Mouse (Mus musculus): ENCODE data around the gene Abcb7.

Gene Abcb7

DNA sequence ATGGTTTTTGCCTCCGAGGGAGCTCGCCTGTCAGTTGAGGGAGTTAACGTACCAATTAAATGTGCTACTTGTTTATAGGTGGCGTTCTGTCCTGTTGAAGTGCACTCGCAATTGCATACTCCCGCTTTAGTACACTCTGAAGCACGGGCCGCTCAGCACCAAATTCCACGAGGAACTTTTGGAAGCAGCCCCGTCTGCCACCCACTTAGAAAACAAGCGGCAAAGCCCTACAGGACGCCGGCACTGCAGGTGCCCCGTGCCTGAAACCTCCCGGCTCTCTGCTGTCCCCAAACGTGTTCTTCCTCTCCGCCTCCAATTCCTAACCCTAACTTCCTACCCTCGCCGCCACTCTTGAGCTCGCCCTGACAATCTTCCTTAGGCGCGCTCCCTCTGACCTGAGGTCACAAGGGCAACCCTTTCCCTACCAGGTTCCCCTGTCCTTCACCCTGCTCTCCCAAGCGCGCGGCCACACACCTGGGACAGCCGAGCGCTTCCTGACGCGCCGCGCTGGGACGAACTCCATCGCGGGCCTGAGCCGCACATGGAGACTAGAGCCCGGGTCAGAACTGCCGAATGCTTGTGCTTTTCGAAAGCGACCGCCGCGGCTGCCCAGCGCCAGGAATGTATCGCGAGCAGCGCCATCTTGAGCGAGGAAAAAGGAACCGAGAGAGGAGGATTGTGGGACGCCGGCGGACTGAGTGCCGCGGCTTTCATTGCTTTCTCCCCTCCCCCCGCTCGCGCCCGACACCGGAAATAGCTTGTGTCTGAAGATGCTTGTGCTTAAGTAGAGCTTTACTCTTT is at the start of gene Abcb7:
TSS of gene Abcb7 (minus strand) at position 674 of the 801 bp plus-strand sequence.
- peak; percentile 89 for DNase-seq (ENCODE audit: low read depth, low spot score)

GRCm38 (mm10) chrX:104461755-104462154 is 48.1 kb upstream of the Abcb7 start:
- DNase-seq (ENCODE audit: low read depth, low spot score): peak; percentile 92

DNA sequence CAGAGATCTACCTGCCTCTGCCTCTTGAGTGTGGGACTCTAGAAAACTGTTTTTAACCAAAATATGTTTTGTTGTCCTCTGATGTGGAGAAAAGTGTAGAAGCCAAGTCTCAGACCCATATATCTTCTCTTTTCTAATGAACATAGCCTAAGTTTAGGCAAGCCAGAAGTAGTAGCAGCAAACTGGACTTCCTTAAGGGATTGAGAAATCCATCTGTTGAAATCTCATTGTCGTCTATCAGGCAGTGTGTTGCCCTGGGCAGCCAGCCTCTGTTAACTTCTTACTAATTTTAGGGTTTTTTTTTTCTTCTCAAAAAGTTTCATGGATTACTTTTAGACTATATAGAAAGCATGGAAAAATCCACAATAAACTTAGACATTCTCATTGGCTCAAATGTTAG is 38.8 kb upstream of the Abcb7 start:
- no peak for DNase-seq (ENCODE audit: low read depth, low spot score)

DNA sequence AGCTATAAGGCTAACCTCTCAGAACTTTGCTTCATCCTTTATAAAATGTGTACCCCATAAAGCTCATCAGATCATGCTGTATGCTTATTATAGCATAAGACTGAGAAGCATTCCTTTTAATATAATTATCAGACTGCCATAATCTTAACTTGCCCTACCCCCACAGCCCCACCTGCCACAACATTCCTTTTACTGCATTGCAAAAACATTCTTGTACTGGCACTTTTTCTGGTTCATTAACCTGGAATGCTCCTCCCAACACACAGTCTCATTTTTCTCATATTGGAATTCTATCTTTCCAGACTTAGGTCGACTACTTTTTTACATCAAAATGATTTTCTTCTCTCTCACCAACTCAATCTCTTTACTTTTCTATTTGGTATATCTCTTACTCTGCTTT is 19.8 kb upstream of the Abcb7 start:
- no peak for DNase-seq (ENCODE audit: low read depth, low spot score)

DNA sequence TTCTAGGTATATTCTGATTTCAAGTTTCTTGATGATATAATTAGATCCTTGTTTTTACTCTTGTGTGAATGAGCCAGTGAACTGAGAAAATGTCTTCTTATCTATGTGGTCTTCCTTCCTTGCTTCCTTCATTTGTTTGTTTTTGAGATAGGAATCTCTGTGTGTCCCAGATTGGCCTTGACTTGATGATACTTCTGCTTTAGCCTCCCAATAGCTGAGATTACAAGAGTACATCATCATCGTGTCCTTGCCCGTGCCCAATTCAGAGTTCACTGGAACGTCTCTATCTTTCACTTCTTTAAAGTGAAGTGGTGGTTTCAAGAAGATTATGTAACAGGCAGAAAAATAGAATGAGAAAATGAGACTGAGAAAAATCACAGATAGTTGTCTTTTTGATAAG is 14.5 kb upstream of the Abcb7 start:
- DNase-seq (ENCODE audit: low read depth, low spot score): no peak

GRCm38 (mm10) chrX:104413995-104414394 is 339 bp upstream of the Abcb7 start:
- no peak for DNase-seq (ENCODE audit: low read depth, low spot score)

DNA sequence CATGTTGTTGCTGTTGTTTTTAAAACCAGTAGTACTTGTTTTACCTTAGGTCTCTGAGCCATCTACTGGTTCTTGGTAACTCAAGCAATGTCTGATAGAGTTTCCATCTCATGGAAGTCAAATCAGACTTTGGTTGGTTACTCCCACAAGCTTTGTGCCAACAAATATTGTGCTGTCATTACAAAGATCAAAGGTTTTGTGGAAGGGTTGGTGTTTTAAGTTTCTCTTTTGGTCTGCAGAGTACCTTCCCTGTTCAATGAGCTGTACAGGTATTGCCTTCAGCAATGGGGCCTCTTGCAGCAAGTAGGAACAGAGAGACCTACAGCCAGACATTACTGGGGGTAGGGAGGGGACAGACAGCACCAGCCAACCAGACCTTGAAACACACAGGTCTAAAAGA is 5.5 kb downstream of the Abcb7 start:
- no peak for DNase-seq (ENCODE audit: low read depth, low spot score)

DNA sequence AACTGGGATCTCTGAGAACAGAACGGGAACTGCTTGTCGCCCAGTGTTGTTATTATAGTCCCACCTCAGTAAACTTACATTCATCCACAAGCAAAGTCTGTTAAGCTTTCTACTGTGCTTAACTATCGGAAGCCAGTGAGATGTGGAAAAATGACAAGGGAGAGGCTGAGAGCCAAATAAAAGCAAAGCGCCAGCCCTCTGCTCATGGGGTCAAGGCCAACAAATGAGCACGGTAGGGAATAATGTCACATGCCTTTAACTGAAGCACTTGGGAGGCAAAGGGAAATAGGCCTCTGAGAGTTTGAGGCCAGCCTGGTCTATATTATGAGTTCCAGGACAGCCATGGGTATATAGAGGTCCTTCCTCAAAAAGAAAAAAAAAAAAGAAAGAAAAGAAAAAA is 11.2 kb downstream of the Abcb7 start:
- DNase-seq (ENCODE audit: low read depth, low spot score): no peak

- DNase-seq (ENCODE audit: low read depth, low spot score): no peak
These were observed 12.5 kb downstream of the Abcb7 start for GRCm38 (mm10) chrX:104401134-104401533.

DNA sequence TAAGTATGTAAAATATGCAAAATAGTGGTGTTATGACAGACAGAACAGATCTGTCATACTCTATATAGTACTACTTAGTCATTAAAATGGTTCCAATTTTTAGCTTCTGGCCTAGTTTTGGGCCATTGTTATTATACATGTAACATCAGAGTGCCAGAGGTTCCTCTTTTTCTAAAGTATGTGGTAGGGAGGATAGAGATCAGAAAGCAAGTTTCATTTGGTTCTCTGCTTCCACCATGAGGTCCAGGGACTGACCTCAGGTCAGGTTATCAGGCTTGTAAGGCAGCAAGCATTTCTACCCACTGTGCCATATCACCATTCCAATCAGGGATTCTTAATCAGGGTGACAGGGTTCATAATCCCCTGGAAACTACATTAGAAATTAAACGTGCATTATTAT is 16.1 kb downstream of the Abcb7 start:
- DNase-seq (ENCODE audit: low read depth, low spot score): no peak

- DNase-seq (ENCODE audit: low read depth, low spot score): no peak
These were observed 54.0 kb downstream of the Abcb7 start for GRCm38 (mm10) chrX:104359686-104360085.

DNA sequence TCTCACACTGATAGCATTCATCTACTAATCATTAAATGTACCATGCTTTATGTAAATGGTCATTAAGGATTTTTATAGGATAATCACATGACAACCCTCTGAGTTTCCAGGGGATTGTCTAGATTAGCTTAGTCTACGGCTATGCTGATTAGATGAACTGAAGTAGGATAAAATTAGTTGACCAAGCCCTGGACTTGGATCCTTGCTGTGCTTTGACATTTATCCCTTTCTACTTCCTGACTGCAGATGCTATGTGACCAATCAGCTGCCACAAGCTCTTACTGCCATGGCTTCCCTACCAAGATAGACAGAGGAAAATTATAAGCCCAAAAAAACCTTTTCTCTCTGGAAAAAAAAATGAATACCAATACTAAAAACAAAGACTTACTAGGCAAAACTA is 57.8 kb downstream of the Abcb7 start:
- no peak for DNase-seq (ENCODE audit: low read depth, low spot score)

- peak; percentile 2 for DNase-seq (ENCODE audit: low read depth, low spot score)
These were observed 65.5 kb downstream of the Abcb7 start for GRCm38 (mm10) chrX:104348146-104348545.

DNA sequence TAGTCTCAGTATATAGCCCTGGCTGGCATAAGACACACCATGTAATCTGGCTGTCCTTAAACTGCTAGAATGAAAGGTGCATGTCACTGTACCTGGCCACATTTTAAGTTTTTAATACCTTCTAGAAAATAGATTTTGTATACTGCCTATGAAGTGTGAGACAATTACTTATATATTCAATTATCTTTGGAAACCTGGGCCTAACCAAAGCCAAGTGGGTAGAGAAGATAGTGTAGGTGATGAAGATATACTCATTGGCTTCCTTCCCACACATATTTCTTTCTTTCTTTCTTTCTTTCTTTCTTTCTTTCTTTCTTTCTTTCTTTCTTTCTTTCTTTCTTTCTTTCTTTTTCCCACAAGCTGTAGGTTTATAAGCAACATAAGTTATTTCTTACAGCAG is 121.9 kb downstream of the Abcb7 start:
- no peak for DNase-seq (ENCODE audit: low read depth, low spot score)

- no peak for DNase-seq (ENCODE audit: low read depth, low spot score)
These were observed 133.8 kb downstream of the Abcb7 start for GRCm38 (mm10) chrX:104279828-104280227.

- DNase-seq (ENCODE audit: low read depth, low spot score): no peak
These were observed 149.3 kb downstream of the Abcb7 start for GRCm38 (mm10) chrX:104264371-104264770.

- DNase-seq (ENCODE audit: low read depth, low spot score): no peak
These were observed 151.2 kb downstream of the Abcb7 start for GRCm38 (mm10) chrX:104262468-104262867.

GRCm38 (mm10) chrX:104256561-104256960 is 157.1 kb downstream of the Abcb7 start:
- peak; percentile 1 for DNase-seq (ENCODE audit: low read depth, low spot score)
